Mouse (Mus musculus) kidney, adult 2 months (tissue): ENCODE measurements around the gene 0610037L13Rik.

ENCODE experiments used
- CTCF ChIP-seq: fragments of 200-500 bp; conservative IDR thresholded peaks from 2 replicates; pipeline ENCODE4 v1.5.1; 2011; ENCODE audit warnings: low read depth, mild to moderate bottlenecking, control low read depth, low read length, moderate library complexity, mixed read lengths; ENCODE audit not compliant: insufficient read depth, insufficient read length
- POLR2A ChIP-seq: fragments of 200-500 bp; IDR thresholded peaks from one replicate; pipeline ENCODE4 v1.6.1; 2011; ENCODE audit warnings: low read depth, low read length, control low read depth

DNA sequence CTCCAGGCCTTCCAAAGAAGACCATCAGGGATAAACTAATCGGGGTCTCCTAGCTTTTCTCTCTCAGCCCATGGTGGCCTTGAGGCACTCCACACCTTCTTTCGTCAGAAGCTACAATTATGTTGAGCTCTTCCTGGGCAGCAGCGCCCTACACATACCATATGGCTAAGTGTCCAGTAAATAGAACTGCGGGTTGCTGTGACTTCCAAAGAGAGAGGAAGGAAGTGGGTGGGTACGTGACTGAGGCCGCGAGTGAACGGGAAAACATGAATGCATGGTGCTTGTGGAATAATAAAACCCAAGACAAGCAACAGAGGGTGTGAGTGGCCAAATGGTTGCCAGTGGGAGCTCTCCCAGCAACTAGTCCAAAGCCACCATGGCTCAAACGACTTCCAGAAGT is 40.0 kb upstream of the 0610037L13Rik start:
- TF ChIP-seq CTCF = no peak
- no peak for TF ChIP-seq POLR2A
